Mouse (Mus musculus) stomach, embryonic 15.5 days (tissue): ENCODE measurements around the gene Slc25a3. TPM values are rescaled to one million over a fixed set of nuclear protein-coding genes. Genes with fewer than 3 reads are reported as not detected.

Experiments used
- ATAC-seq: fragments of 200-750 bp; cut with Nextera tagmentation; 2 replicates; pipeline ENCODE4 v1.8.0; 2017; ENCODE audit warnings: low read depth, moderate number of reproducible peaks, moderate TSS enrichment; ENCODE audit not compliant: insufficient read depth, low FRiP score
- H3K27ac ChIP-seq: fragments of 300-500 bp; sonication (generic); 2 replicates; pipeline ENCODE4 v1.5.1; 2015; ENCODE audit warnings: mild to moderate bottlenecking, inconsistent platforms
- H3K27me3 ChIP-seq: fragments of 300-500 bp; sonication (generic); replicated peaks from 2 replicates; pipeline ENCODE4 v1.6.1; 2015; ENCODE audit warnings: inconsistent platforms
- H3K36me3 ChIP-seq: fragments of 300-500 bp; sonication (generic); 2 replicates; pipeline ENCODE4 v1.6.1; 2015; ENCODE audit warnings: inconsistent platforms
- H3K4me1 ChIP-seq: fragments of 300-500 bp; sonication (generic); 2 replicates; pipeline ENCODE4 v1.6.1; 2015; ENCODE audit warnings: inconsistent platforms
- H3K4me2 ChIP-seq: fragments of 300-500 bp; sonication (generic); 2 replicates; pipeline ENCODE4 v1.6.1; 2015; ENCODE audit warnings: mild to moderate bottlenecking, inconsistent platforms
- H3K4me3 ChIP-seq: fragments of 300-500 bp; sonication (generic); replicated peaks from 2 replicates; pipeline ENCODE4 v1.5.1; 2015; ENCODE audit warnings: inconsistent platforms
- H3K9ac ChIP-seq: fragments of 300-500 bp; sonication (generic); 2 replicates; pipeline ENCODE4 v1.6.1; 2015; ENCODE audit warnings: inconsistent platforms
- H3K9me3 ChIP-seq: fragments of 300-500 bp; sonication (generic); 2 replicates; pipeline ENCODE4 v1.6.1; 2016; ENCODE audit warnings: inconsistent platforms
- WGBS: fragments of 180-500 bp; shearing (Covaris S2); methylation state at CpG from one replicate; pipeline ENCODE4 v1.1.7; 2015; 5-methylcytosine and 5-hydroxymethylcytosine counted together
- polyA plus RNA-seq: library from polyadenylated mRNA; unstranded; fragments of >200 nt; fragmentation: Nextera tagmentation; extraction: Ambion mirVana; gene quantifications from 2 replicates; pipeline ENCODE4 v1.2.1, GENCODE M21; 2015

The Slc25a3 gene
- 440 and 482 TPM in 2 replicates for polyA plus RNA-seq

DNA sequence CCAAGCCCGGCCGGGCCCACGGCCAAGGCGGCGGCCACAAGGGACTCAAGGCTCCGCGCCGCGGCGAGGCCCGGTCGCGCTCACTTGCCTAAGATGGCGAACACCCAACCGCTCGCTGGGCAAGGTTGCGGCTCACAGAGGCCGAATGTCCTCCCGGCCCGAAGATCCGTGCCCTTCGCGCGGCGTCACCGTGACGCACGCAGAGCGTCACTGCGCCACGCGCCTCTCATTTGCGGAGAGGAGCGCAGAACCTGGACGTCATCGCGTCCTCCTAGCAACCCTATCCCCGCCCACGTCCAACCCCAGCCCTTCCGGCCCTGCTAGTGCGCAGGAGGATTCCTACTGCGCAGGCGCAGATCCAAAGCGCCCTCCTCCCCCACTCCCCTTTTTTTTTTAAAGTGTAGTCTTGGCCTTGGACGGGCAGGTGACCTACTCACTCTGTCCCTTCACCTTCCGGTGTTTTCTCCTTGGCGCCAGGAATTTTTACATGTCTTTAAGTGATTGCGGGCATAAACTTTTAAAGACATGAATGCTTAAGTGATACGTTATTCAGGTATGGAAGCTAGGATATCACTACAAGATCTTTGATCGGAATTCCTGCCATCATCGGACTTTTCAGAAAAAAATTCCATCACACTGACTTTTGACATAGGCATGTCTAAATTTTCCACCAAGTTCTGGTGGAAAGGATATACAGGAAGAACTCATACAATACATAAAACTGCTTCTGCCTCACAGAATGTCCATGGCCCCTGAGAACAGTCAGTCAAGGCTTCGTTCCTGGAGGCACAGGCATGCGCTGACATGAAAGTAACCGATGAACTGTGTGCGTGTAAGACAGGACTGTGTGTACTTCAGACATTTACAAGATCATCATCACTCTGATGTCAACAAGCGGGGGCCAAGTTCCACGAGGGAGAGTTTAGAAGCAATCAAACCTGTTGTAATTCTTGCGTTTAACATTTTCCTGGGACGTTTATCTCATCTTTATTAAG, at the start of gene Slc25a3:
TSS of gene Slc25a3 (minus strand) at position 232 of the 995 bp plus-strand sequence.
- H3K9ac ChIP-seq = peak within 1 kb of the TSS; percentile 98
- H3K9me3 ChIP-seq = no peaks in the 10 kb centered on the region
- H3K4me1 ChIP-seq = peaks cover 7% of the 10 kb centered on the region
- H3K27ac ChIP-seq = peak within 1 kb of the TSS; percentile 95
- no peaks in the 10 kb centered on the region for H3K27me3 ChIP-seq
- H3K4me3 ChIP-seq = peak within 1 kb of the TSS; percentile 80
- 10% methylated on average over 58 of the region's 59 CpGs for WGBS
- H3K36me3 ChIP-seq = peaks cover 13% of the 10 kb centered on the region; the same call in 1 of the 2 replicates
- ATAC-seq = peak; percentile 99
- peak within 1 kb of the TSS; percentile 64 for H3K4me2 ChIP-seq

DNA sequence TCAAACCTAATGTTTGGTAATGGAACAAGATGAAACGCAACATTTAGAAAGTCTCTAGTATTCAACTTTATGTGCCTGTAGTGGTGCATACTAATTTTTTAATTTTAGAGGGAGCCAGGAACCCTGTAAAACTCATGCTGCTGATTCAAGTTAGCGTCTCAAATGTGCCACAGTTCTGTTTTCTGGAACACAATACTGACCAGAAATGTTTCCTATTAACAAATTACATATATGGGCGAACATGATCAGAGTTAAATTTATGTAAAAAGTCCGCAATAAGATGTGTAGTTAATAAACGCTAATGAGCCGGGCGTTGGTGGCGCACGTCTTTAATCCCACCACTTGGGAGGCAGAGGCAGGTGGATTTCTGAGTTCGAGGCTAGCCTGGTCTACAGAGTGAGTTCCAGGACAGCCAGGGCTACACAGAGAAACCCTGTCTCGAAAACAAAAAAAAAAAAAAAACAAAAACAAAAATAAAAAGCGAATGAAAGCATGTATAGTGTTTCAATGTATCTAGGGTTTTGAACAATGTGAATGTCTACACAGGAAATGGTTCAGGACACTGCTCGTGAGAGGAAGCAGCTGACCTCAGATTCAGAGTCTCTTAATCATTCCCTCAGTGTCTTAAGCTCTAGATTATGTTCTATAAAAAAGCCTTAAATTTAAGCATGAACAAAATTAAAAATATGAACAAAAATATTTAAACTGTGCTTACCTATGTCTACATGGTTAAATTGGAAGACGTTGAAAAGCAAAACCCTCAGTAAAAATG, 48.7 kb upstream of the Slc25a3 start:
- peaks cover 3% of the 10 kb centered on the region; the same call in 1 of the 2 replicates for H3K4me1 ChIP-seq
- H3K36me3 ChIP-seq = no peaks in the 10 kb centered on the region
- no peak for ATAC-seq
- WGBS = 77% methylated on average over 14 of the region's 14 CpGs
- peak overlapping the region; percentile 77 for H3K4me2 ChIP-seq
- H3K27ac ChIP-seq = peak overlapping the region; percentile 100
- H3K27me3 ChIP-seq = no peaks in the 10 kb centered on the region
- peak overlapping the region; percentile 84 for H3K9ac ChIP-seq
- peak overlapping the region; percentile 95 for H3K4me3 ChIP-seq
- H3K9me3 ChIP-seq = no peaks in the 10 kb centered on the region

DNA sequence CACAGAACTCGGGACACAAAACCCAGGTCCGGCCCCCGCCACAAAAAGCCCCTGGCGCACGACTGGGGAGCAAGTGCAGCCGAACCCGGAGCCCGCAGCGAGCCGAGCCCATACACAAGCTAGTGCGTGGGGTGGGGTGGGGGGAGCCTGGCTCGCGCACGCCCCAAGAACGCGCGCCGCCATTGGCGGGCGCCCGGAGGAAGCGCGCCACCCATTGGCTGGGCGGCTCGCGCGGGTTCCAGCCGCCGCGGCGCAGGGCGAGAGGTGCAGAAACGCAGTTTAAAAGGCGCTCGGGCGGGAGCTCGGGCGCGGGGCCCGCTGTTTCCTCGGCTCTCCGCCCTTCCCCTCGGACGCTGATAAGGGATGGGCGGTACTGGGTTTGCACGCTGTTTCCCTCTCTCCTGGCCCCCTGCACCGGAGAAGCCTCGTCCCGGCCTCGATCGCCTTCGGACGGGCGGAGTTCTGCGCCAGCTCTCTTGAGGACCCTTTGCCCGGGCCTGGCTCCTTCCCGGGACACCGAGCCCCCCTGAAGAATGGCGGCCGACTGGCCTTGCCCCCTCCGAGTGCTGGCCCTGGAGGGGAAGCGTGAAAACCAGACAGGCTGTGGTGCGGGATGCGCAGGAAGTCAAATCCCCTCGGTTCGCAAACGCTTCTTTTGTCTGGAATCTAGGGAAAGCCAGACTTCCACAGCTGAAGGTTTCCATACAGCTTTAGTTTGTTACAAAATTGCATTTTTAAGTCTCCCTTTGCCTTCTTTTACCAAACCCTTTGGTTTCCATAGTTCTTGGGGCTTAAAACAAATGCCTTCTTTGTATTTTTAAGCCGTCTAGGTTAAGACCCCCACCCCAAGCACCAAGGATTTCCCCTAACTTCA, 47.8 kb upstream of the Slc25a3 start:
- no peaks in the 10 kb centered on the region for H3K9me3 ChIP-seq
- ATAC-seq = peak; percentile 97
- peaks cover 10% of the 10 kb centered on the region; the same call in 1 of the 2 replicates for H3K4me1 ChIP-seq
- peak overlapping the region; percentile 100 for H3K27ac ChIP-seq
- WGBS = under 1% methylated on average over 68 of the region's 68 CpGs
- H3K4me3 ChIP-seq = peak overlapping the region; percentile 95
- H3K9ac ChIP-seq = peak overlapping the region; percentile 99
- no peaks in the 10 kb centered on the region for H3K27me3 ChIP-seq
- no peaks in the 10 kb centered on the region for H3K36me3 ChIP-seq
- peak overlapping the region; percentile 77 for H3K4me2 ChIP-seq

GRCm38 (mm10) chr10:91171041-91171440, 47.2 kb upstream of the Slc25a3 start:
- peak; percentile 25 for ATAC-seq
- peak overlapping the region; percentile 95 for H3K4me3 ChIP-seq
- peak overlapping the region; percentile 99 for H3K9ac ChIP-seq
- no peaks in the 10 kb centered on the region for H3K9me3 ChIP-seq
- WGBS = under 1% methylated on average over 46 of the region's 59 CpGs
- no peaks in the 10 kb centered on the region for H3K27me3 ChIP-seq
- H3K27ac ChIP-seq = peak overlapping the region; percentile 100
- no peaks in the 10 kb centered on the region for H3K36me3 ChIP-seq
- H3K4me2 ChIP-seq = peak overlapping the region; percentile 38
- H3K4me1 ChIP-seq = peaks cover 10% of the 10 kb centered on the region; the same call in 1 of the 2 replicates

DNA sequence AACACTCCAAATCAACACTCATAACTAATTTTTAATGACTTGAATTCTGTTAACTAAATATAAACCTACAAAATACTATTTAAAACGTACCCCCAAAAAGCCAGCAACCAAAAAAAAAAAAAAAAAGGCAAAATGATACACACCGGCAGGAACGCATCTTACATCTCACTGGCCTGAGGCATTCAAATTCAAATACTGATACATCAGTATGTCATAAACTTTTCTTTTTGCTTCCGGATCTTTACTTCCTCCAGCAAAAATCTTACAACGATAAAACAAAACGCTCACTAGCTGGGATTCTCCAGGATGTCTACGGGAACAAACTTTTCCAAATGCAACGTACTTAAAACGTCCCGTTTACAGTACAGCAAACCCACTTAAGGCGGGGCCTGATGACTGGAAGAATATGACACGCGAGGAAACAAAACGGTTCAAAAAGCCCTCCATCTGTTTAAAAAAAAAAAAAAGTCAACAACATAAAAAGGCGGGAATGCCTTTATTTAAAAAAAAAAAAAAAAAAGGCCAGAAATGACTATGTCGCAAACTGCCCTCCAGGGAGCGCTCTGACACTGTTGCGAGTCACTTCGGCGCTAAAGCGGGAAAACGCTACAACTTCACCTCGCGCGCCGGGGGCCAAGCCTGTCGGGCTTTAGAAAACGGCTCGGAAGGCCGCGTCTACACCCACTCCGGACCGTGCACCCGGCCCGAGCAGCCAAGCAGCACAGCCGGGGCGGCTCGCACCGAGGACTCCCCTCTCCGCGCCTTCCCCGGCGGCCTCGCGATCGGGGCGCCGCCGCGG, 46.5 kb upstream of the Slc25a3 start:
- Histone ChIP-seq H3K27ac (peak overlapping the region; percentile 100), H3K36me3 (no peaks in the 10 kb centered on the region), H3K4me3 (peak overlapping the region; percentile 95), H3K4me1 (peaks cover 10% of the 10 kb centered on the region; the same call in 1 of the 2 replicates), H3K4me2 (peak overlapping the region; percentile 51), H3K9ac (peak overlapping the region; percentile 99), H3K9me3 (no peaks in the 10 kb centered on the region), H3K27me3 (no peaks in the 10 kb centered on the region)
- 0 out of 2 replicates have a peak, but pooled peaks have one; percentile 12 for ATAC-seq
- WGBS = under 1% methylated on average over 50 of the region's 50 CpGs

GRCm38 (mm10) chr10:91169414-91170065, 45.7 kb upstream of the Slc25a3 start:
- ATAC-seq = no peak
- Histone ChIP-seq H3K4me3 (peak overlapping the region; percentile 95), H3K4me2 (peak overlapping the region; percentile 51), H3K27me3 (no peaks in the 10 kb centered on the region), H3K9me3 (no peaks in the 10 kb centered on the region), H3K27ac (no peak overlapping the region), H3K4me1 (peaks cover 10% of the 10 kb centered on the region; the same call in 1 of the 2 replicates), H3K9ac (peak overlapping the region; percentile 29; the same call in 1 of the 2 replicates), H3K36me3 (peaks cover 4% of the 10 kb centered on the region; the same call in 1 of the 2 replicates)
- WGBS = 24% methylated on average over 17 of the region's 17 CpGs

GRCm38 (mm10) chr10:91167352-91167751, 43.5 kb upstream of the Slc25a3 start:
- ATAC-seq = no peak
- H3K4me3 ChIP-seq = peak overlapping the region; percentile 12; the same call in 1 of the 2 replicates
- peaks cover 18% of the 10 kb centered on the region for H3K36me3 ChIP-seq
- peak overlapping the region; percentile 51 for H3K4me2 ChIP-seq
- H3K4me1 ChIP-seq = peaks cover 10% of the 10 kb centered on the region; the same call in 1 of the 2 replicates
- no peak overlapping the region for H3K9ac ChIP-seq
- H3K9me3 ChIP-seq = no peaks in the 10 kb centered on the region
- H3K27ac ChIP-seq = peak overlapping the region; percentile 51; the same call in 1 of the 2 replicates
- no peaks in the 10 kb centered on the region for H3K27me3 ChIP-seq
- 42% methylated on average over 7 of the region's 7 CpGs for WGBS

- no peak for ATAC-seq
- 53% methylated on average over 5 of the region's 5 CpGs for WGBS
- peaks cover 23% of the 10 kb centered on the region for H3K36me3 ChIP-seq
- no peaks in the 10 kb centered on the region for H3K27me3 ChIP-seq
- H3K4me3 ChIP-seq = 0 out of 2 replicates have a peak overlapping the region, but pooled peaks have one; percentile 12
- H3K4me1 ChIP-seq = peaks cover 10% of the 10 kb centered on the region; the same call in 1 of the 2 replicates
- no peak overlapping the region for H3K9ac ChIP-seq
- no peaks in the 10 kb centered on the region for H3K9me3 ChIP-seq
- H3K27ac ChIP-seq = peak overlapping the region; percentile 51; the same call in 1 of the 2 replicates
- H3K4me2 ChIP-seq = peak overlapping the region; percentile 51
These were observed 43.0 kb upstream of the Slc25a3 start for GRCm38 (mm10) chr10:91166890-91167289.

GRCm38 (mm10) chr10:91165850-91166249, 42.0 kb upstream of the Slc25a3 start:
- no peak for ATAC-seq

GRCm38 (mm10) chr10:91164491-91164890, 40.6 kb upstream of the Slc25a3 start:
- no peaks in the 10 kb centered on the region for H3K27me3 ChIP-seq

More at GRCm38 (mm10) chr10:91165850-91166249, 42.0 kb upstream of the Slc25a3 start:
- H3K36me3 ChIP-seq = peaks cover 30% of the 10 kb centered on the region
- no peaks in the 10 kb centered on the region for H3K27me3 ChIP-seq
- H3K4me2 ChIP-seq = no peak overlapping the region
- H3K4me1 ChIP-seq = peaks cover 10% of the 10 kb centered on the region; the same call in 1 of the 2 replicates
- no peak overlapping the region for H3K4me3 ChIP-seq
- H3K27ac ChIP-seq = no peak overlapping the region
- no peak overlapping the region for H3K9ac ChIP-seq
- no peaks in the 10 kb centered on the region for H3K9me3 ChIP-seq

More at GRCm38 (mm10) chr10:91164491-91164890, 40.6 kb upstream of the Slc25a3 start:
- 75% methylated on average over 3 of the region's 3 CpGs for WGBS
- Histone ChIP-seq H3K9ac (no peak overlapping the region), H3K4me3 (no peak overlapping the region), H3K4me2 (no peak overlapping the region), H3K27ac (no peak overlapping the region), H3K36me3 (peaks cover 34% of the 10 kb centered on the region), H3K9me3 (no peaks in the 10 kb centered on the region), H3K4me1 (peaks cover 10% of the 10 kb centered on the region; the same call in 1 of the 2 replicates)
- ATAC-seq = no peak
